Mouse (Mus musculus) ES-Bruce4 (cell line): Measurements from ENCODE around the gene Mocs3. TPM values are rescaled to one million over a fixed set of nuclear protein-coding genes. Genes with fewer than 3 reads are reported as not detected.

Source experiments
- H3K27ac ChIP-seq: 2 replicates; pipeline ENCODE4 v1.5.1; 2012; ENCODE audit warnings: low read length, inconsistent platforms; ENCODE audit not compliant: insufficient read depth
- H3K27me3 ChIP-seq: 2 replicates; pipeline ENCODE4 v1.6.1; 2012; ENCODE audit warnings: mild to moderate bottlenecking, low read length, inconsistent platforms; ENCODE audit not compliant: control insufficient read depth, poor library complexity, insufficient read depth, severe bottlenecking
- H3K36me3 ChIP-seq: 2 replicates; pipeline ENCODE4 v1.6.1; 2012; ENCODE audit warnings: inconsistent platforms, mild to moderate bottlenecking, low read length, moderate library complexity; ENCODE audit not compliant: control insufficient read depth, poor library complexity, insufficient read depth, severe bottlenecking
- H3K4me1 ChIP-seq: one replicate; pipeline ENCODE4 v1.8.1; 2011; ENCODE audit warnings: low read length; ENCODE audit not compliant: control insufficient read depth, insufficient read depth
- H3K4me3 ChIP-seq: 2 replicates; pipeline ENCODE4 v1.5.1; 2011; ENCODE audit warnings: low read depth, mild to moderate bottlenecking, low read length
- H3K9ac ChIP-seq: 2 replicates; pipeline ENCODE4 v1.6.1; 2012; ENCODE audit warnings: low read depth, mild to moderate bottlenecking, inconsistent platforms; ENCODE audit not compliant: poor library complexity, severe bottlenecking
- H3K9me3 ChIP-seq: replicated peaks from 2 replicates; pipeline ENCODE4 v1.6.1; 2012; ENCODE audit warnings: mild to moderate bottlenecking, low read length, inconsistent platforms; ENCODE audit not compliant: control insufficient read depth, poor library complexity, insufficient read depth, severe bottlenecking
- CTCF ChIP-seq: IDR thresholded peaks from one replicate; pipeline ENCODE4 v1.8.1; 2011; ENCODE audit warnings: low read depth, low read length
- EP300 ChIP-seq: IDR thresholded peaks from 2 replicates; pipeline ENCODE4 v1.6.1; 2011; ENCODE audit warnings: low read depth, low read length; ENCODE audit not compliant: insufficient read depth
- POLR2A ChIP-seq: IDR thresholded peaks from one replicate; pipeline ENCODE4 v1.8.1; 2011; ENCODE audit warnings: low read length; ENCODE audit not compliant: insufficient read depth
- polyA plus RNA-seq: library from polyadenylated mRNA; stranded (reverse); fragments of >200 nt; gene quantifications from 2 replicates; pipeline ENCODE4 v1.2.4, GENCODE M21; 2011; ENCODE audit warnings: low read depth; ENCODE audit not compliant: missing spikeins, insufficient read depth, insufficient read length

Gene Mocs3
- polyA plus RNA-seq, 1 experiment: 3.2 TPM

- Histone ChIP-seq H3K4me1 (peaks cover 4% of the 10 kb centered on the region), H3K9ac (no peak overlapping the region), H3K4me3 (no peak overlapping the region), H3K9me3 (no peaks in the 10 kb centered on the region), H3K27ac (no peak overlapping the region), H3K27me3 (no peaks in the 10 kb centered on the region), H3K36me3 (peaks cover 45% of the 10 kb centered on the region)
- TF ChIP-seq POLR2A: no peak
- no peak for TF ChIP-seq CTCF
- TF ChIP-seq EP300: no peak
Measured at GRCm38 (mm10) chr2:168200014-168200691, 30.3 kb upstream of the Mocs3 start.

GRCm38 (mm10) chr2:168204476-168204999 is 25.9 kb upstream of the Mocs3 start:
- no peaks in the 10 kb centered on the region for H3K9me3 ChIP-seq
- no peaks in the 10 kb centered on the region for H3K27me3 ChIP-seq
- peak overlapping the region; percentile 28; the same call in 1 of the 2 replicates for H3K9ac ChIP-seq
- H3K27ac ChIP-seq: no peak overlapping the region
- peaks cover 26% of the 10 kb centered on the region for H3K36me3 ChIP-seq
- H3K4me3 ChIP-seq: peak overlapping the region; percentile 41
- peaks cover 1% of the 10 kb centered on the region for H3K4me1 ChIP-seq
- TF ChIP-seq POLR2A (no peak), EP300 (no peak), CTCF (no peak)

GRCm38 (mm10) chr2:168205265-168205664 is 25.2 kb upstream of the Mocs3 start:
- Histone ChIP-seq H3K27me3 (no peaks in the 10 kb centered on the region), H3K27ac (peak overlapping the region; percentile 16; the same call in 1 of the 2 replicates), H3K4me1 (peaks cover 1% of the 10 kb centered on the region), H3K9ac (peak overlapping the region; percentile 99), H3K9me3 (no peaks in the 10 kb centered on the region), H3K36me3 (peaks cover 25% of the 10 kb centered on the region), H3K4me3 (peak overlapping the region; percentile 79)
- TF ChIP-seq POLR2A (no peak), CTCF (peak; percentile 100), EP300 (peak; percentile 85)

GRCm38 (mm10) chr2:168205681-168206631 is 24.5 kb upstream of the Mocs3 start:
- H3K9me3 ChIP-seq: no peaks in the 10 kb centered on the region
- peak overlapping the region; percentile 51; the same call in 1 of the 2 replicates for H3K27ac ChIP-seq
- H3K4me3 ChIP-seq: peak overlapping the region; percentile 79
- no peaks in the 10 kb centered on the region for H3K27me3 ChIP-seq
- peaks cover 28% of the 10 kb centered on the region for H3K36me3 ChIP-seq
- H3K9ac ChIP-seq: peak overlapping the region; percentile 99
- H3K4me1 ChIP-seq: peaks cover 1% of the 10 kb centered on the region
- no peak for TF ChIP-seq EP300

- TF ChIP-seq POLR2A (peak; percentile 25), CTCF (peak; percentile 54), EP300 (peak; percentile 91)
- H3K9ac ChIP-seq: peak within 1 kb of the TSS; percentile 99
- H3K27me3 ChIP-seq: no peaks in the 10 kb centered on the region
- H3K4me1 ChIP-seq: peaks cover 1% of the 10 kb centered on the region
- H3K36me3 ChIP-seq: peaks cover 34% of the 10 kb centered on the region
- H3K4me3 ChIP-seq: peak within 1 kb of the TSS; percentile 79
- H3K27ac ChIP-seq: peak within 1 kb of the TSS; percentile 51; the same call in 1 of the 2 replicates
- no peaks in the 10 kb centered on the region for H3K9me3 ChIP-seq
Measured at GRCm38 (mm10) chr2:168206725-168207644, 23.4 kb upstream of the Mocs3 start, which contains the start of gene Adnp. Gene Adnp (minus strand): TSS chr2:168207112.
